ENCODE assay signal across 8 mouse cellular contexts in the genomic region with DNA sequence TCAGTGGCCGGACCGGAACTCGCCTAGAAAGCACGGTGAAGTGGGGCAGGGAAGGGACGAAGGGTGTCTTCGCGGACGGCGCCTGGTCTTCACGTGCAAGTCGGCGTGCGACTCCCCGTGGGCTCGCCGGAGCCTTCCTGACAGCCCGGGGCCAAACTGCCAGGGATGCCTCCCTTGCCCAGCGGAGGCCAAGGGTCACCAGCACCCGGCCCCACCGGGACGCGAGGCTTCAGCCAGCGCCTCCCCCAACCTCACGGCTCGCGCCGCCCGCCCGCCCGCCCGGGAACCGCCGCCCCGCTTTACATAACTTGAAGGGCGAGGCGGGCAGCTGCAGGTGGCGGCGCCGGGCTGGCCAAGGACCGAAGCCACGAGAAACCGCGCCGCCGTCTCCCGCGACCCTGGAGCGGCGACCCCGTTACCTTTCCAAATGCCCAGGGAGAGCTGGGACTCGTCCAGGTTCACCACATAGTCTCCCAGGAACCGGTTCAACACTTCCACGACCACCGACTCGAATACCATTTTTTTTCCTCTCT. TPM values are rescaled to one million over a fixed set of nuclear protein-coding genes. Genes with fewer than 3 reads are reported as not detected.
A peak's percentile ranks its signal among the peaks of the same experiment; 100 is the strongest.
DNase-seq lines count a peak whose midpoint lies in the region; ATAC-seq and TF ChIP-seq lines count a peak whose summit lies in the region.

No protein-coding gene starts in this region.

- no peak overlapping the region for H3K27ac ChIP-seq in embryonic facial prominence, embryonic 13.5 days
- no peak overlapping the region; the same call in 1 of the 2 replicates for H3K27ac ChIP-seq in heart, embryonic 13.5 days (replicated peaks)
- H3K27ac ChIP-seq in kidney, postnatal 0 days: peak overlapping the region; percentile 31; the same call in 1 of the 2 replicates

- under 1% methylated on average over 55 of the region's 55 CpGs for WGBS in embryonic facial prominence, embryonic 13.5 days
- under 1% methylated on average over 55 of the region's 55 CpGs for WGBS in heart, embryonic 13.5 days
- WGBS in kidney, postnatal 0 days: under 1% methylated on average over 53 of the region's 55 CpGs

- H3K9me3 ChIP-seq in embryonic facial prominence, embryonic 13.5 days: no peaks in the 10 kb centered on the region
- no peaks in the 10 kb centered on the region for H3K9me3 ChIP-seq in heart, embryonic 13.5 days
- no peaks in the 10 kb centered on the region for H3K9me3 ChIP-seq in kidney, postnatal 0 days (replicated peaks; ENCODE audit: low read length)

- H3K36me3 ChIP-seq in embryonic facial prominence, embryonic 13.5 days: no peaks in the 10 kb centered on the region
- no peaks in the 10 kb centered on the region for H3K36me3 ChIP-seq in heart, embryonic 13.5 days
- no peaks in the 10 kb centered on the region for H3K36me3 ChIP-seq in kidney, postnatal 0 days (ENCODE audit: insufficient read depth, low read length)

- TF ChIP-seq CTCF in kidney, postnatal 0 days (IDR thresholded peaks at IDR 0.05; ENCODE audit: low read depth): no peak

- H3K9ac ChIP-seq in embryonic facial prominence, embryonic 13.5 days: peak overlapping the region; percentile 73
- H3K9ac ChIP-seq in heart, embryonic 13.5 days: peak overlapping the region; percentile 88
- peak overlapping the region; percentile 53 for H3K9ac ChIP-seq in kidney, postnatal 0 days (ENCODE audit: low read depth, low read length)

- peak overlapping the region; percentile 97 for H3K4me2 ChIP-seq in embryonic facial prominence, embryonic 13.5 days
- H3K4me2 ChIP-seq in heart, embryonic 13.5 days: peak overlapping the region; percentile 98
- peak overlapping the region; percentile 98 for H3K4me2 ChIP-seq in kidney, postnatal 0 days (ENCODE audit: low read length)

- DNase-seq in A20 (ENCODE audit: low read depth, low spot score) (peak; percentile 67), R1 (ENCODE audit: low read depth, low spot score) (peak; percentile 52)
- DNase-seq in kidney, postnatal 0 days (ENCODE audit: low spot score): peak; percentile 42
- peak; percentile 54 to 56 for DNase-seq in lung, adult 18-20 months
- DNase-seq in ovary, adult 18-20 months (ENCODE audit: low spot score): peak; percentile 8
- peak; percentile 35 to 53 for DNase-seq in urinary bladder, postnatal 36 days (ENCODE audit: low spot score in 2 of 2)

- H3K27me3 ChIP-seq in embryonic facial prominence, embryonic 13.5 days: peaks cover 19% of the 10 kb centered on the region
- H3K27me3 ChIP-seq in heart, embryonic 13.5 days (replicated peaks): peaks cover 9% of the 10 kb centered on the region; the same call in 1 of the 2 replicates
- H3K27me3 ChIP-seq in kidney, postnatal 0 days (ENCODE audit: insufficient read depth, low read length): no peaks in the 10 kb centered on the region

- ATAC-seq in embryonic facial prominence, embryonic 13.5 days (ENCODE audit: insufficient number of reproducible peaks, insufficient read depth, low FRiP score, low TSS enrichment, low read depth): peak; percentile 45
- peak; percentile 62 for ATAC-seq in heart, embryonic 13.5 days (ENCODE audit: extremely low read depth, insufficient number of reproducible peaks, low FRiP score, low TSS enrichment)
- peak; percentile 53 for ATAC-seq in kidney, postnatal 0 days (replicated peaks; ENCODE audit: low FRiP score, low read depth)

- peaks cover 5% of the 10 kb centered on the region for H3K4me1 ChIP-seq in embryonic facial prominence, embryonic 13.5 days
- H3K4me1 ChIP-seq in heart, embryonic 13.5 days: peaks cover 14% of the 10 kb centered on the region
- no peaks in the 10 kb centered on the region for H3K4me1 ChIP-seq in kidney, postnatal 0 days (replicated peaks; ENCODE audit: insufficient read depth, low read length)

- peak overlapping the region; percentile 54 for H3K4me3 ChIP-seq in embryonic facial prominence, embryonic 13.5 days
- H3K4me3 ChIP-seq in heart, embryonic 13.5 days: peak overlapping the region; percentile 81
- H3K4me3 ChIP-seq in kidney, postnatal 0 days (replicated peaks; ENCODE audit: low read depth, low read length): peak overlapping the region; percentile 74

RNA-seq across cellular contexts. Expression of a gene that starts 0.4 kb away (rescaled TPM):
- polyA plus RNA-seq in embryonic facial prominence, embryonic 13.5 days (2015; fragmentation: Nextera tagmentation; extraction: Ambion mirVana): 8.4 and 9.0 TPM in 2 replicates
- 6.0 and 6.8 TPM in 2 replicates for polyA plus RNA-seq in heart, embryonic 13.5 days (2015; fragmentation: Nextera tagmentation; extraction: Ambion mirVana)
- polyA plus RNA-seq in kidney, postnatal 0 days (2015; fragmentation: Nextera tagmentation; extraction: Ambion mirVana): 9.6 TPM in 2 replicates

Comparison
In these comparisons a context has a peak if more than half of its experiments do, and no peak if none do; other contexts are left out.
1. DNase-seq: peak in every context shown above with its lines; median percentile 67 in A20; 55 in lung, adult 18-20 months; 52 in R1; 44 in urinary bladder, postnatal 36 days; 42 in kidney, postnatal 0 days; 8 in ovary, adult 18-20 months.